Mouse (Mus musculus) inflammation-experienced regulatory T-cells, adult 16 weeks (primary cell): ENCODE measurements around the gene Olfr1362. TPM values are rescaled to one million over a fixed set of nuclear protein-coding genes. Genes with fewer than 3 reads are reported as not detected.

Experiments
- polyA plus RNA-seq: library from polyadenylated mRNA; unstranded; fragments of 100-300 nt; shearing (Covaris generic); gene quantifications from one replicate; pipeline ENCODE4 v1.2.1, GENCODE M21; 2017

The Olfr1362 gene
- polyA plus RNA-seq, result not detected

GRCm38 (mm10) chr13:21613922-21614321 lies at the start of gene Olfr1362:
Gene Olfr1362, minus strand, starts transcription at chr13:21614022.

GRCm38 (mm10) chr13:21663286-21663685 lies 49.5 kb upstream of the Olfr1362 start, which contains the start of gene Olfr1361:
Gene Olfr1361, minus strand, starts transcription at chr13:21663386.

DNA sequence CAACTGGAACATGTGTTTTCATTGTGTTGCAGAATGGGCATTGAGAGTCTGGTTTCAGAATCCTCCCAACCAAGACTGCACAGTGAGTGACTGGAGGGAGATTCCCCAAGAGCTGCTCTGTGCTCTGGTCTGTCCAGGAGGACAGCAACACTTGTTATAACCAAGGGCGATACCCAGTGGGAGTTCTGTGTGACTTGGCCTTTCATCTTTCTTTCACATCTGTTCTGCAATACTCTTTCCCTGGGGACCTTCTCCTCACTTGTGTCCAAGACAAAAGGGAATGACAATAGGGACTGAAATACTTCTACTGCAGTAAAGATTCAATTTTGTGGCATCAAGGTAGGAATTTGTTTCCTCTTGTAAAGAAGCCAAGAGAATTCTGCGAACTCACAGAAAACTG lies 28.6 kb upstream of the Olfr1362 start, which contains the start of gene Olfr11:
Olfr11 (minus strand) TSS at position 101 of the 400 bp plus-strand sequence.

DNA sequence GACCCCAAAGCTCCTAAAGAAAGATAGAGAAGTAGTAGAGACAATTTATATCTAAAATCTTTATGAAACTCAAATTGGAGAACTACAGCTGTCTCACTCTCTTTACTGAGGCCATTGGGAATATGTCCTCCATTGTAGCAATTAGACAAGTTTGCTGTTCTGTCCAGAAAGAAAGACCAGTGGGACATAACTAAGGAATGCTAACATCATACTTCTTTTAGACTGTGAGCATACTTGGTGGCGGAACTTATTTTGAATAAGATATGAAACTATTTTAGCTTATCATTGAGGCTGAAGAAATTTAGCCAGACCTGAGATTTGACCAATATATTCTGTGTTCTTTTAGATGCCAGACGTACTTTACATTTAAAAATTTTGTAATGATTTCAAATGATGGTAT lies 32.2 kb downstream of the Olfr1362 start, which contains the start of gene Olfr1364:
Olfr1364 (minus strand) TSS at position 101 of the 400 bp plus-strand sequence.

Other genes with a start within 250 kb of the Olfr1362 start
- 74.5 TPM for gene Zkscan3, start 211.3 kb downstream of the Olfr1362 start, polyA plus RNA-seq
- 0.96 TPM for gene Pgbd1, start 173.0 kb downstream of the Olfr1362 start, polyA plus RNA-seq
- gene Zscan26, start 160.3 kb downstream of the Olfr1362 start, polyA plus RNA-seq, result 12.8 TPM
- gene Nkapl, start 145.5 kb downstream of the Olfr1362 start, polyA plus RNA-seq, result 0.20 TPM
- gene Zkscan4, start 135.1 kb downstream of the Olfr1362 start, polyA plus RNA-seq, result not detected
- gene Gm10065, start 134.6 kb downstream of the Olfr1362 start, polyA plus RNA-seq, result not detected
- gene AK157302, start 118.8 kb downstream of the Olfr1362 start, polyA plus RNA-seq, result not detected
- gene Gm11273, start 112.6 kb downstream of the Olfr1362 start, polyA plus RNA-seq, result 11.1 TPM
- gene Zkscan8, start 82.9 kb downstream of the Olfr1362 start, polyA plus RNA-seq, result 10.4 TPM
- not detected for gene Olfr1366, start 71.2 kb downstream of the Olfr1362 start, polyA plus RNA-seq
- gene Olfr1535, start 54.1 kb downstream of the Olfr1362 start, polyA plus RNA-seq, result 0.20 TPM
- not detected for gene Olfr1364, start 32.3 kb downstream of the Olfr1362 start, polyA plus RNA-seq
- gene Olfr11, start 28.5 kb upstream of the Olfr1362 start, polyA plus RNA-seq, result not detected
- not detected for gene Olfr1361, start 49.4 kb upstream of the Olfr1362 start, polyA plus RNA-seq
- not detected for gene Olfr1360, start 63.4 kb upstream of the Olfr1362 start, polyA plus RNA-seq
- gene Olfr1359, start 84.1 kb upstream of the Olfr1362 start, polyA plus RNA-seq, result not detected
- not detected for gene Hist1h2bl, start 102.1 kb upstream of the Olfr1362 start, polyA plus RNA-seq
- not detected for gene Hist1h2ai, start 102.4 kb upstream of the Olfr1362 start, polyA plus RNA-seq
- not detected for gene Hist1h3h, start 103.6 kb upstream of the Olfr1362 start, polyA plus RNA-seq
- 0.82 TPM for gene Hist1h2bm, start 108.0 kb upstream of the Olfr1362 start, polyA plus RNA-seq
- not detected for gene Hist1h4j, start 121.0 kb upstream of the Olfr1362 start, polyA plus RNA-seq
- gene Hist1h4k, start 136.5 kb upstream of the Olfr1362 start, polyA plus RNA-seq, result 22.8 TPM
- gene Hist1h2ak, start 139.8 kb upstream of the Olfr1362 start, polyA plus RNA-seq, result 3.0 TPM
- 2.1 TPM for gene Hist1h2bn, start 140.1 kb upstream of the Olfr1362 start, polyA plus RNA-seq
- 4.3 TPM for gene Hist1h1b, start 166.6 kb upstream of the Olfr1362 start, polyA plus RNA-seq
- 1.6 TPM for gene Hist1h3i, start 169.3 kb upstream of the Olfr1362 start, polyA plus RNA-seq
- not detected for gene Hist1h2an, start 173.2 kb upstream of the Olfr1362 start, polyA plus RNA-seq
- gene Hist1h2bp, start 173.4 kb upstream of the Olfr1362 start, polyA plus RNA-seq, result not detected
- gene Hist1h2bq, start 196.2 kb upstream of the Olfr1362 start, polyA plus RNA-seq, result 6.5 TPM
- gene Hist1h2ao, start 196.4 kb upstream of the Olfr1362 start, polyA plus RNA-seq, result not detected
- gene Hist1h4m, start 197.7 kb upstream of the Olfr1362 start, polyA plus RNA-seq, result 42.3 TPM
- 3.8 TPM for gene Hist1h4n, start 218.2 kb upstream of the Olfr1362 start, polyA plus RNA-seq
- gene Hist1h2ap, start 219.5 kb upstream of the Olfr1362 start, polyA plus RNA-seq, result 104 TPM
- gene Hist1h2br, start 219.7 kb upstream of the Olfr1362 start, polyA plus RNA-seq, result 6.7 TPM